Mouse (Mus musculus) adrenal gland, postnatal 36 days (tissue): Measurements from ENCODE around the gene Fgf14. TPM values are rescaled to one million over a fixed set of nuclear protein-coding genes. Genes with fewer than 3 reads are reported as not detected.
"Not testable (repeated sequence)": the region's sequence is repeated elsewhere in the genome, so short reads cannot be mapped to it uniquely, and the experiment has no call there.

Experiments
- DNase-seq, 2 experiments: peaks; one replicate each; pipeline ENCODE4 v3.0.0; 2021; ENCODE audit warnings: mixed read lengths in 1 of 2
- total RNA-seq, 2 experiments: library from RNA; stranded (reverse); gene quantifications; 2 replicates each; pipeline ENCODE4 v1.2.3; 2021

Fgf14 gene
- total RNA-seq, 2 experiments from 2014 or later = 0.49 to 0.76 TPM

GRCm38 (mm10) chr14:124192815-124193142 lies 484.1 kb downstream of the Fgf14 start:
- no peak for DNase-seq

- DNase-seq = peak; percentile 25 to 27
Measured at GRCm38 (mm10) chr14:124191913-124192814, 484.8 kb downstream of the Fgf14 start.

- no peak for DNase-seq
Measured at GRCm38 (mm10) chr14:124180265-124180664, 496.7 kb downstream of the Fgf14 start.

GRCm38 (mm10) chr14:124174111-124174510 lies 502.8 kb downstream of the Fgf14 start:
- no peak for DNase-seq

GRCm38 (mm10) chr14:124163618-124164185 lies 513.2 kb downstream of the Fgf14 start:
- DNase-seq = no peak

GRCm38 (mm10) chr14:124147378-124147777 lies 529.5 kb downstream of the Fgf14 start:
- DNase-seq = no peak

- DNase-seq = no peak
Measured at GRCm38 (mm10) chr14:124107205-124107873, 569.6 kb downstream of the Fgf14 start.

GRCm38 (mm10) chr14:124083126-124083525 lies 593.8 kb downstream of the Fgf14 start:
- DNase-seq = no peak

GRCm38 (mm10) chr14:124044016-124044415 lies 632.9 kb downstream of the Fgf14 start:
- DNase-seq = no peak

GRCm38 (mm10) chr14:124040651-124041050 lies 636.3 kb downstream of the Fgf14 start:
- DNase-seq = no peak

- peak in 1 of 2 experiments; percentile 3 for DNase-seq
Measured at GRCm38 (mm10) chr14:124037434-124037833, 639.5 kb downstream of the Fgf14 start.

- no peak for DNase-seq
Measured at GRCm38 (mm10) chr14:124036575-124037205, 640.2 kb downstream of the Fgf14 start.

- DNase-seq = not testable (repeated sequence)
Measured at GRCm38 (mm10) chr14:124033302-124033701, 643.6 kb downstream of the Fgf14 start.

GRCm38 (mm10) chr14:124027886-124028670 lies 648.8 kb downstream of the Fgf14 start:
- no peak for DNase-seq

- peak; percentile 33 to 34 for DNase-seq
Measured at GRCm38 (mm10) chr14:123990591-123991195, 686.2 kb downstream of the Fgf14 start.

GRCm38 (mm10) chr14:123967996-123968395 lies 708.9 kb downstream of the Fgf14 start:
- DNase-seq = no peak

- DNase-seq = no peak
Measured at GRCm38 (mm10) chr14:123966531-123966930, 710.4 kb downstream of the Fgf14 start.
